Mouse (Mus musculus): ENCODE data around the gene Zfp692. TPM values are rescaled to one million over a fixed set of nuclear protein-coding genes. Genes with fewer than 3 reads are reported as not detected.

Zfp692 gene
- 15.0 and 16.6 TPM in 2 replicates for polyA plus RNA-seq (2015; fragmentation: Nextera tagmentation; extraction: Ambion mirVana)

GRCm38 (mm10) chr11:58306860-58307308 lies at the start of gene Zfp692:
TSS of gene Zfp692 (plus strand) at chr11:58307069.
- Histone ChIP-seq H3K27ac (ENCODE audit: low read length) (peak within 1 kb of the TSS; percentile 39), H3K27me3 (ENCODE audit: control insufficient read depth, insufficient read depth, low read length) (no peaks in the 10 kb centered on the region), H3K36me3 (ENCODE audit: control insufficient read depth, insufficient read depth) (no peaks in the 10 kb centered on the region), H3K4me1 (ENCODE audit: control insufficient read depth, insufficient read depth, low read length) (peaks cover 14% of the 10 kb centered on the region), H3K4me2 (ENCODE audit: low read depth, low read length) (peak within 1 kb of the TSS; percentile 99), H3K9ac (ENCODE audit: low read length) (peak within 1 kb of the TSS; percentile 82), H3K9me3 (replicated peaks; ENCODE audit: control insufficient read depth, low read length) (no peaks in the 10 kb centered on the region), H3K4me3 (ENCODE audit: low read length) (peak within 1 kb of the TSS; percentile 69)
- WGBS = under 1% methylated on average over 34 of the region's 34 CpGs
- peak; percentile 55 for ATAC-seq (replicated peaks; ENCODE audit: extremely low read depth, insufficient read depth, low FRiP score)

DNA sequence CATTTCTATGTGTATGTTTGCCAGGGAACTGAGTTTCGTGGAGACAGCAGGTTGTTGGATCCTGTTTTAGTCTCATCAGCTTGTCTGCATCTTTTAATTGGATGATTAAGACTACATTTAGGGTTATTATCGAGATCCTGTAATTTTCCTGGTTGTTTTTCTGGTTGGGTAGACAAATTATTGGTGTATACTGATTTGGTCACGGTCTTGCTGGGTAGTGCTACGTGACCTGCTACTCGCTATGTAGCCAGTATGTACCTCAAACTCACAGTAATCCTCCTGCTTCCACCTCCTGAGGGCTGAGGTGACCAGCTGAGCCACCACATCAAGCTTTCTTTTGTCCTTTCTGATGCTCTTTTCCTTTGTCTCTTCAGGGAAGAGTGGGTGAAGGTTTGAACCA lies 49.1 kb upstream of the Zfp692 start:
- Histone ChIP-seq H3K9ac (ENCODE audit: low read length) (no peak overlapping the region), H3K4me1 (ENCODE audit: control insufficient read depth, insufficient read depth, low read length) (no peaks in the 10 kb centered on the region), H3K36me3 (ENCODE audit: control insufficient read depth, insufficient read depth) (no peaks in the 10 kb centered on the region), H3K4me3 (ENCODE audit: low read length) (no peak overlapping the region), H3K27me3 (ENCODE audit: control insufficient read depth, insufficient read depth, low read length) (no peaks in the 10 kb centered on the region), H3K4me2 (ENCODE audit: low read depth, low read length) (no peak overlapping the region), H3K9me3 (replicated peaks; ENCODE audit: control insufficient read depth, low read length) (no peaks in the 10 kb centered on the region), H3K27ac (ENCODE audit: low read length) (no peak overlapping the region)
- no peak for ATAC-seq (replicated peaks; ENCODE audit: extremely low read depth, insufficient read depth, low FRiP score)
- 77% methylated on average over 5 of the region's 5 CpGs for WGBS

GRCm38 (mm10) chr11:58260156-58260555 lies 46.7 kb upstream of the Zfp692 start:
- Histone ChIP-seq H3K27ac (ENCODE audit: low read length) (no peak overlapping the region), H3K4me1 (ENCODE audit: control insufficient read depth, insufficient read depth, low read length) (no peaks in the 10 kb centered on the region), H3K9ac (ENCODE audit: low read length) (no peak overlapping the region), H3K36me3 (ENCODE audit: control insufficient read depth, insufficient read depth) (no peaks in the 10 kb centered on the region), H3K4me2 (ENCODE audit: low read depth, low read length) (no peak overlapping the region), H3K4me3 (ENCODE audit: low read length) (no peak overlapping the region), H3K27me3 (ENCODE audit: control insufficient read depth, insufficient read depth, low read length) (no peaks in the 10 kb centered on the region), H3K9me3 (replicated peaks; ENCODE audit: control insufficient read depth, low read length) (no peaks in the 10 kb centered on the region)
- no peak for ATAC-seq (replicated peaks; ENCODE audit: extremely low read depth, insufficient read depth, low FRiP score)
- 76% methylated on average over 4 of the region's 4 CpGs for WGBS

DNA sequence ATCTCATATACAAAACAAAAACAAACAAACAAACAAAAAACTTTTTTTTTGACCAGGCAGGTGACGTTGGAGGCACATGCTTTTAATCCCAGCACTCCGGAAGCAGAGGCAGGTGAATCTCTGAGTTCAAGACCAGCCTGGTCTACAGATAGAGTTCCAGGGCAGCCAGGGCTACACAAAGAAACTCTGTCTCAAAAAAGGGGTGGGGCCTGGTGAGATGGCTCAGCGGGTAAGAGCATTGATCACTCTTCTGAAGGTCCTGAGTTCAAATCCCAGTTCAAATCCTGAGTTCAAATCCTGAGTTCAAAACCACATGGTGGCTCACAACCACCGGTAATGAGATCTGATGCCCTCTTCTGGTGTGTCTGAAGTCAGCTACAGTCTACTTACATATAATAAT lies 45.0 kb upstream of the Zfp692 start:
- 77% methylated on average over 4 of the region's 4 CpGs for WGBS
- H3K4me2 ChIP-seq (ENCODE audit: low read depth, low read length) = no peak overlapping the region
- no peaks in the 10 kb centered on the region for H3K4me1 ChIP-seq (ENCODE audit: control insufficient read depth, insufficient read depth, low read length)
- H3K27ac ChIP-seq (ENCODE audit: low read length) = no peak overlapping the region
- no peaks in the 10 kb centered on the region for H3K9me3 ChIP-seq (replicated peaks; ENCODE audit: control insufficient read depth, low read length)
- no peaks in the 10 kb centered on the region for H3K27me3 ChIP-seq (ENCODE audit: control insufficient read depth, insufficient read depth, low read length)
- H3K9ac ChIP-seq (ENCODE audit: low read length) = no peak overlapping the region
- H3K4me3 ChIP-seq (ENCODE audit: low read length) = no peak overlapping the region
- H3K36me3 ChIP-seq (ENCODE audit: control insufficient read depth, insufficient read depth) = no peaks in the 10 kb centered on the region
- ATAC-seq (replicated peaks; ENCODE audit: extremely low read depth, insufficient read depth, low FRiP score) = no peak

DNA sequence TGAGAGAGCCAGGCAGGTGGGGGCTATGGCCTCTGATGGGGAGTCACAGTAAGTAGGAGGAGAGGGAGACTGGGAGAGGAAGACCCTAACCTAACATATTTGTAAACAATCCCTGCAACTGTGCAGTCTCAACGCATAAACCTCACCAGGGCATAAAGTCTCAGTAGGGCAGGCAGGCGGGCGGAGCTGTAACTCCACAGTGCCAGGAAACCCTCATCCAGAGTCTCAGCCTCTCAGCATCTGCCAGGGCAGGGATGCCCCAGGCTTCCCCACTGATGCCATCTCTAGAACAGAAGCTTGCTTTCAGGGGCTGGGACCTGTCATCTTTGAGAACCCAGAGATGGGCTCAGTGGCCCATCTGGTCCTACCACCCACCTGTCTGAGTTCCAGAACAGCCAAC lies 44.5 kb upstream of the Zfp692 start:
- WGBS = 80% methylated on average over 3 of the region's 3 CpGs
- Histone ChIP-seq H3K9ac (ENCODE audit: low read length) (no peak overlapping the region), H3K4me1 (ENCODE audit: control insufficient read depth, insufficient read depth, low read length) (no peaks in the 10 kb centered on the region), H3K27ac (ENCODE audit: low read length) (no peak overlapping the region), H3K27me3 (ENCODE audit: control insufficient read depth, insufficient read depth, low read length) (no peaks in the 10 kb centered on the region), H3K4me3 (ENCODE audit: low read length) (no peak overlapping the region), H3K4me2 (ENCODE audit: low read depth, low read length) (no peak overlapping the region), H3K9me3 (replicated peaks; ENCODE audit: control insufficient read depth, low read length) (no peaks in the 10 kb centered on the region), H3K36me3 (ENCODE audit: control insufficient read depth, insufficient read depth) (no peaks in the 10 kb centered on the region)
- ATAC-seq (replicated peaks; ENCODE audit: extremely low read depth, insufficient read depth, low FRiP score) = no peak

DNA sequence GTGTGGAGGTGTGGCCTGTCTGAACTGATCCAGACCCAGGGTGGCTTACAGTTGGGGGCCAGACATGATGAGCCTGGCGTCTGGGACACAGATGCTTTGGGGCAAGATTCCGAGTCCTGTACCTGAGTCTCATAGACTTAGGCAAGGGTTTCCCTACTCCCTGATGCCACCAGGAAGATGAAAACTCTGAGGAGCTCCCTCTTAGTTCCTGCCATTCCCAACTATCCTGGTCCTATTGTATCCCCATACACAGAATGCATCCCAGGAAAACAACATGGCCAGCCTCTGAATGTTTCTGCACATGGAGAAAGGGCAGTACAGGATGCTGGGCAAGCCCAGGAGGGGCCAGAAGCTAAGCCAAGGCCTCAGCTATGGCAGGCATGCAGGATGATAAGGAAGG lies 43.4 kb upstream of the Zfp692 start:
- H3K36me3 ChIP-seq (ENCODE audit: control insufficient read depth, insufficient read depth) = no peaks in the 10 kb centered on the region
- no peak for ATAC-seq (replicated peaks; ENCODE audit: extremely low read depth, insufficient read depth, low FRiP score)
- H3K4me1 ChIP-seq (ENCODE audit: control insufficient read depth, insufficient read depth, low read length) = no peaks in the 10 kb centered on the region
- no peaks in the 10 kb centered on the region for H3K9me3 ChIP-seq (replicated peaks; ENCODE audit: control insufficient read depth, low read length)
- H3K27me3 ChIP-seq (ENCODE audit: control insufficient read depth, insufficient read depth, low read length) = no peaks in the 10 kb centered on the region
- no peak overlapping the region for H3K4me3 ChIP-seq (ENCODE audit: low read length)
- H3K27ac ChIP-seq (ENCODE audit: low read length) = no peak overlapping the region
- 71% methylated on average over 2 of the region's 2 CpGs for WGBS
- H3K4me2 ChIP-seq (ENCODE audit: low read depth, low read length) = no peak overlapping the region
- no peak overlapping the region for H3K9ac ChIP-seq (ENCODE audit: low read length)

DNA sequence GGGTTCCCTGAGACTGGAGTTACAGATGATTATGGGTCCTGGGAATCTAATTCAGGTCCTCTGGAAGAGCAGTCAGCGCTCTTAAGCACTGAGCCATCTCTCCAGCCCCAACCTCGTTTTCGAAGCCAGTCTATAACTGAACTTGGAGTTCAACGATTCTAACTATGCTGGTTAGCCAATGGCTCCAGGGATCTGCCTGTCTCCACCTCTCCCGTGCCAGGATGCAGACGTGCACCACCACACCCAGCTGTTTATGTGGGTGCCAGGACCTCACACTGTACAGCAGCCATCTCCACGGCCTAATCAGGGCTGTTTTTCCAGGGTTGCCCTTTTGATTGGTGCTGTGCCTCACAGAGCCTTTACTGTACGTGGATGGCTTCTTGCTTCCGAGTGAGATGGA lies 42.3 kb upstream of the Zfp692 start:
- no peak overlapping the region for H3K4me3 ChIP-seq (ENCODE audit: low read length)
- no peak overlapping the region for H3K9ac ChIP-seq (ENCODE audit: low read length)
- no peak for ATAC-seq (replicated peaks; ENCODE audit: extremely low read depth, insufficient read depth, low FRiP score)
- H3K4me2 ChIP-seq (ENCODE audit: low read depth, low read length) = no peak overlapping the region
- no peaks in the 10 kb centered on the region for H3K36me3 ChIP-seq (ENCODE audit: control insufficient read depth, insufficient read depth)
- no peaks in the 10 kb centered on the region for H3K4me1 ChIP-seq (ENCODE audit: control insufficient read depth, insufficient read depth, low read length)
- 77% methylated on average over 9 of the region's 9 CpGs for WGBS
- no peak overlapping the region for H3K27ac ChIP-seq (ENCODE audit: low read length)
- H3K9me3 ChIP-seq (replicated peaks; ENCODE audit: control insufficient read depth, low read length) = no peaks in the 10 kb centered on the region
- H3K27me3 ChIP-seq (ENCODE audit: control insufficient read depth, insufficient read depth, low read length) = no peaks in the 10 kb centered on the region

DNA sequence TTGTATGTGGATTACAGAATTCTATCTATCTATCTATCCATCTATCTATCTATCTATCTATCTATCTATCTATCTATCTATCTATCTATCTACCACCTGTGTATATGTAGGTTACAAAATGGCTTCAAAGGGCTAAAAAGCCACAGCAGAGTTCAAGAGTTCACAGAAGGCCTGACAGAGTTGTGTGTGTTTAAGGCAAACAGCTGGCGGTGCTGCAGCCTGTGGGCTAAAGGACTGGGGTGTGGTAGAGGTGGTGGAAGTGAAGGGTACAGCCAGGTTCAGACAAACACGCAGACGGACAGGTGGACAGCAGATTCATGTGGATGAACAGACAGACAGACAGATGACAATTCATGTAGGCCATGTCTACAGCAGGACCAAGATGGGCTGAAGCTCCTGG lies 38.6 kb upstream of the Zfp692 start:
- no peak overlapping the region for H3K9ac ChIP-seq (ENCODE audit: low read length)
- no peaks in the 10 kb centered on the region for H3K4me1 ChIP-seq (ENCODE audit: control insufficient read depth, insufficient read depth, low read length)
- H3K9me3 ChIP-seq (replicated peaks; ENCODE audit: control insufficient read depth, low read length) = no peaks in the 10 kb centered on the region
- H3K36me3 ChIP-seq (ENCODE audit: control insufficient read depth, insufficient read depth) = no peaks in the 10 kb centered on the region
- no peak for ATAC-seq (replicated peaks; ENCODE audit: extremely low read depth, insufficient read depth, low FRiP score)
- H3K4me3 ChIP-seq (ENCODE audit: low read length) = no peak overlapping the region
- H3K27me3 ChIP-seq (ENCODE audit: control insufficient read depth, insufficient read depth, low read length) = no peaks in the 10 kb centered on the region
- H3K4me2 ChIP-seq (ENCODE audit: low read depth, low read length) = no peak overlapping the region
- no peak overlapping the region for H3K27ac ChIP-seq (ENCODE audit: low read length)
- 86% methylated on average over 3 of the region's 3 CpGs for WGBS

DNA sequence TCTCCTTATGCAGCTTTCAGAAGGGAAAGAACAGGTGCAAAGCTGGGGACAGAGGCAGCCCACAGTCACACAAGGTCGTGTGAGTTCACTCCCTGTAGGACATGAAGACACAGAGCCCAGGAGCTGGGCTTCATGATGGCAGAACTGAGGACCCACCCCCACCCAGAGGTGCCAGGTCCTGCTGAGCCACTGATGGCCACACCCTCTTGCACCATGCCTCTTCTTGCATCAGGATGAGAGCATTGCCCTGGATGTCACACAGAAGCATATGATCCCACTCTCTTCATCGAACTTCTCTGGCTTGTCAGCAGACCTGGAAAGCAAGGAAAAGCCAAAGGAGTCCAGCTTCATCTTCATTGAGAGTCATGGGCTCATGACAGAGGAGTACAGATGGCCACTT lies 32.3 kb upstream of the Zfp692 start, which contains the start of gene 4930438A08Rik:
Gene 4930438A08Rik, plus strand, starts transcription at position 228 of the 400 bp plus-strand sequence.
- H3K4me2 ChIP-seq (ENCODE audit: low read depth, low read length) = no peak within 1 kb of the TSS
- H3K27ac ChIP-seq (ENCODE audit: low read length) = no peak within 1 kb of the TSS
- no peak for ATAC-seq (replicated peaks; ENCODE audit: extremely low read depth, insufficient read depth, low FRiP score)
- no peaks in the 10 kb centered on the region for H3K9me3 ChIP-seq (replicated peaks; ENCODE audit: control insufficient read depth, low read length)
- no peak within 1 kb of the TSS for H3K4me3 ChIP-seq (ENCODE audit: low read length)
- WGBS = 50% methylated on average over 2 of the region's 2 CpGs
- H3K27me3 ChIP-seq (ENCODE audit: control insufficient read depth, insufficient read depth, low read length) = no peaks in the 10 kb centered on the region; the same call in 1 of the 2 replicates
- no peaks in the 10 kb centered on the region for H3K4me1 ChIP-seq (ENCODE audit: control insufficient read depth, insufficient read depth, low read length)
- H3K36me3 ChIP-seq (ENCODE audit: control insufficient read depth, insufficient read depth) = no peaks in the 10 kb centered on the region
- H3K9ac ChIP-seq (ENCODE audit: low read length) = no peak within 1 kb of the TSS
